Mouse (Mus musculus) R1 (cell line): ENCODE data around the gene Iqcm.

Experiments used
- DNase-seq: peaks from one replicate; pipeline ENCODE4 v3.0.0-alpha.2; 2018; ENCODE audit warnings: low read depth, low spot score

Iqcm gene

DNA sequence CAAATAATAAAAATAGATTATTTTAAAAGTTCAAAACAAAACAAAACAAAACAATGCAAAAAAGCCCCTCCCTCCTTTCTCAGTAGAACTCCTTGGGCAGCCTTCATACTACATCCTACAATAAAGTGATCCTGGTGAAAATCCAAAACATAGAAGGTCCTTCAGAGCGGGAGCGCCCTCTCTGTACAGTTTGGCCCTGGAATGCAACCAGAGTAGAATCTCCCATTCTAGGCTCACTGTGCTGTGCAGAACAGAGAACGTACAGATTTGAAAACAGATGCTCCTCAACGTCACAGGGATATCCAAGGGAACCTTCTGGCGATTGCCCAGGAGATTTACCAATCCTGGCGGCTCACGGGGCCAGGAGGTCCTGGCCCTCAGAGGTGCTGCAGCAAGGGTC is at the start of gene Iqcm:
Gene Iqcm (plus strand): TSS at position 301 of the 400 bp plus-strand sequence.
- no peak for DNase-seq

GRCm38 (mm10) chr8:75406489-75406888 is 42.0 kb upstream of the Iqcm start, which contains the start of gene Gm10358:
TSS of gene Gm10358 (minus strand) at chr8:75406589.
- DNase-seq, result no peak

GRCm38 (mm10) chr8:75415696-75416095 is 32.8 kb upstream of the Iqcm start:
- DNase-seq, result peak; percentile 96

- no peak for DNase-seq
Observed at GRCm38 (mm10) chr8:75476756-75477155, 28.3 kb downstream of the Iqcm start.

DNA sequence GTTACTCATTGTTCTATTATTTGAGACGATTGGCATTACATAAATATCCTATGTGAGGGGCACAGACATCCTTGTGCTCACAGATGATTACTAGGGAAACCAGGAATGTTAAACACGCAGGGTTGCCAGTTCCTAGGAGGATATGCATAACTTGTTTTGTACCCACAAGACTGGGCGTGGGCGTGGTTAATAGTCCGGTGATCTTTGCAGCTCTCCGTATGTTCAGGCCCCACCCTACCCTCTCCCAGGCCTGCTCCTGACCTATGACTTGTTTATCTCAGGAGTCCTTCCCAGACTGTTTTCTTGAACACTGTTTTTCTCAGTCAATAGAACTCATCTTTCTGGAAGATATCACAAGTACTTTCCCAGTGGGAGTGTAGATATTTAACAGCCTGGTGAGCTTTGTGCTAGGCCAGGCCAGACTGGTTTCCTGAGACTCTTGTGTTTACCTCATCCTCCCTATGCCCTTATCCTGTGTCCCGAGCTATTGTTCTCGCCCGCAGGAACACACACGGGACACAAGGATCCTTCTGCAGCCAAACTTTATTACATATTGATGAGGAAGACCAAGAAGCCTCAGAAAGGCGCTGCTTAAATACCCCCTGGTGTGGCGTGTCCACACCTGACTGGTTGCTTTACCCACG is 40.7 kb downstream of the Iqcm start:
- DNase-seq, result peak; percentile 71

GRCm38 (mm10) chr8:75509299-75509698 is 60.8 kb downstream of the Iqcm start:
- no peak for DNase-seq

GRCm38 (mm10) chr8:75513786-75514185 is 65.3 kb downstream of the Iqcm start:
- DNase-seq, result no peak

DNA sequence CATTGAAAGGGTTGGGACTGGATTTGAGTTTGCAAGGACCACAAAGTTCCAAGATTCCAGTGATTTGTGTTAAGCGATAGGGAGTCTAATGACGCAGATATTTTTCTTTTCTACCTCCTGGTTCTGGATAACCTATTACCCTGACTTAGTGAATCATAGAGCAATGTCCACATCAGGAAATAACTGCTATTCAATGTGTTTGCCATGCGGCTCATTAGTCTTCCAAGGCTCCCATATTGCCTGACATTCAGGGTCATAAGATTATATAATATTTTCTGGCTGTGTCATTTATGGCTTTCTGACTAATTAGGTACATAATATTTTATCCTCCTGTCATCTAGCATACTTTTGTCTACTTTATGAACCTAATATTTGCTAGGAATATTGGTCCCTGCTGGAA is 100.8 kb downstream of the Iqcm start:
- no peak for DNase-seq

DNA sequence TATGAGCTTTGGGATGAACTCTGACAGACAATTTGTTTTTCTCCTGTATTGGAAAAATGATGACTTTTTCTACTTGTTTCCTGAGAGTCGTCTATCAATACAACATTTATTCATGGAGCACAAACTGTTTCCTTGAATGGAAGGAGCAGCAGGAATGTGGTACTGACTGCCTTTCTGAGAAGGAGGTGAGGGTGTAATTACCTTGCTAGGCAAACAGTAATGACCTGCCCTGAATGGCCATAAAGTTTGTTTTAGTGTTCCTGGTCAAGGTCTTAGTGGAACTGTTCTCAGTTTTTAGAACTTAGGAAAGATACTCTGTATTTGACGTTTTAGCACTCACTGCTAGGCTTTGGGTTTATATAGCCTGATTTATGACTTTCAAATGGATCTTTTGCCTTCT is 147.8 kb downstream of the Iqcm start:
- no peak for DNase-seq

GRCm38 (mm10) chr8:75642958-75643357 is 194.5 kb downstream of the Iqcm start:
- no peak for DNase-seq

DNA sequence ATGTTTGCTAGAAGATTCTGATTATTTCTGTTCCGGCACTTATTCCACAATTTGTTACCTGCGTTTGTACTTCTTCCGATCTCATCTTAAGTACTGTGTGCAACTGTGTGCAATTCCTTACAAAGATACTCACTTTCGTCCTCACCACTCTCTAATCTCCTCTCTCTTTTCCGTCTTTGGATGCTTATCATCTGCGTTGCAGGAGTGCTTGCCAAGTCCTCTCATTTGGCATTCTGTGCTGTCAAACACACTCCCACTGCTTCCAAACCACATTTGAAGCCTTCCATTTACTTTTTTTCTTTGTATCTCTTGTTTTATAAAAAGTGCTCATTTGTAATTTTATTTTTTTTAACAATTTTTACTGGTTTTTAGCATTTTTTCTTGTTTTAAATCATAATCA is 210.8 kb downstream of the Iqcm start:
- no peak for DNase-seq

DNA sequence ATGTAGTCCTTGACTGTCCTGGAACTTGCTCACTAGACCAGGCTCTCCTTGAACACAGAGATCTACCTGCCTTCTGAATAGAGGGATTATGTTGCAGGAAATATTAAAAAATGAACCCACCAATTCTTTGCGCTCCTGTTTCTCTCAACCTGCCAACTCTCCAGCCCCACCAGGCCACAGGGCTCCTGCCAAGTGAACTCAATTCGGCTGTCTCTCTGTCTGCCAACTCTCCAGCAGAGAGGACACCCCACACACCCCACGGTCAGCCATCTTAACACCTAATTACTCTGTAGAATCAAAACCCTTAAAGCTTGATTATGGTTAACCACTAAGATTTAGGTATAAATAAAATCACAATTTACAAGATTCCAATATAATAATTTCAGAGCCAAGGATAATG is 298.1 kb downstream of the Iqcm start:
- no peak for DNase-seq

DNA sequence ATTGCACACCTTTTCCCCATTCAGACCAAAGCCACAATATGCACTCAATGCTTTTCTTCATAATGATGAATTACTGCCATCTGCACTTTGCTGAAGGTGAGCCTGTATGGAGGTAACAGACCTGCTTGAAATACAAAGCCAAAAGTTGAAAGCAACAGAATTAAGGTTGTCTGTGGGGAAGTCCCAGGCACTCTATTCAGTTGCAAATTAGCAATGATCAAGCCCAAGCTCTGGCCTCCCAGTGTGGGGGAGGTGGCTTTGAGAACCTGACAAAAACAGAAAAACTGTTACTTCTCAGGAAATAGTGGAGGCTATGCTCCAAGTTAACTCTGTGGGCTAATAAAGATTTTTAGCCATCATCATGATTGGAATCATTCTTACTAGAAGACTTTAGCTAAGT is 307.1 kb downstream of the Iqcm start:
- DNase-seq, result peak; percentile 71

GRCm38 (mm10) chr8:75828468-75829132 is 380.1 kb downstream of the Iqcm start:
- DNase-seq, result no peak

DNA sequence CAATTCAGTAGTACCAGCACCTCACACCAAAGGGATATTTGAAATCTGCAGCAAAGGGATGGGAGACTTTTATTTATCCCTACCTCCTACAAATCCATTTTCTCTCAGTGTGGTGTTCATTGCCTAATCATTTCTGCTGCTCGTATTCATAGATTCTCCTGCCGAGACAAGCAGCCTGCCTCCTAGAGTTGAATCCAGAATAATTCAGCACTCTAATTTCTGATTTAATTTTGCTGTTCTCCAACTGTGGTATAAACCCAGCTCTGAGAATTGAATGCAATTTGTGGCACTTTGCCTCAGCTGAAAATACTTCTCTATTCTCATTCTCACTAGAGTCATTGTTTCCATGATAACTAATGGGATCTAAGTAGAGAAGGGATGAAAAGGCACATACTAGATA is 386.8 kb downstream of the Iqcm start:
- no peak for DNase-seq

DNA sequence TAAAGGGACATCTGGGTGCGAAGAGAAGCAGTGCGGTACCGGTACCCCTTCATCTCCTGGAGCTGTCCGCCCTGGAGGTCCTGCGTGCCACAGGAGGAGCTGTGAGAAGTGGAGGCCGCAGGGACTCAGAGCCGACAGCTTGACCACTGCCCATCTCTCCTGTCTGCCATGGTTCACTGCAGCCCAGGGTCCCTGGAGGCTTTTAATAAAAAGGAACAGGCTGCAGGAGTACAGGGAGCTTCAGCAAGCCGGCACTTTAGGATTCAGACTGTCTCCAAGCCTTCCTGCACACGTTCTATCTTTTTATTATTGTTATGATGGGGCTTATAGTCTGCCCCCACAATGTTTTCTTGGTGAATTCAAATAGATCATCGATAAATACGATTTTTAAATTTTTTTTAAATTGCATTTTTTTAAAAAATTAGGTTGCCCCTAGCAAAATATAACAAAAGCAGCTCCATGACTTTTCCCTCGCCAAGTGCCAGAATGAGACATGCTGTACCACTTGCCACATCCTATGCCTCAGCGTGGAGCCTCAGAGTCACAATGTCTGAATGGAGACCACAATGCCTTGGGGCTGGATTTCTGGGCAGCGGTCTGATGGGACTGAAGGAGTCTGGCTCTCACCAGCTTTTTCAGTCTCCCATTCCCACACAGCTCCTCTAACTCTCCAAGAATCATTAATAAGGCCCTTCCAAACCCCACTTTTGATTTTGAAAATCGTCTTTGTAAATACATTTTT is 469.3 kb downstream of the Iqcm start:
- no peak for DNase-seq

DNA sequence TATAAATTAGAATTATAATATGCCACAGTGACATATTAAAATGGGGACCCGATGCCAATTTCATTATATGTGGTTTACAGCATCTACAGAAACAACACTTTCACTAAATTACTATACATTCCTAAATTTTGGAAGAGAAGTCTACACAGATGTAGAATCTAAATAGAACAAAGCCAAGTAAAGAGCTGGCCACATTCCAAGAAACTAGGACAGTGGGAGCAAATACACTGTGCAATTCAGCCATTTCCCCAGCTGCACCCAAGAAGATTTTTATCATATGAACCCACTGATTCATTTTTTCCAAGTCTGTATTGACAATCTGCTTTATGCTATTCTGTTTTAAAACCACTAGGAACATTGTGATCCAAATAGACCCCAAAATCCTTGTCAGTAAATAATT is 500.7 kb downstream of the Iqcm start:
- no peak for DNase-seq

GRCm38 (mm10) chr8:75956016-75956415 is 507.5 kb downstream of the Iqcm start:
- DNase-seq, result no peak

GRCm38 (mm10) chr8:76018501-76018900 is 570.0 kb downstream of the Iqcm start:
- no peak for DNase-seq
